Mouse (Mus musculus) neural tube, embryonic 13.5 days (tissue): ENCODE measurements around the gene Elmo2. TPM values are rescaled to one million over a fixed set of nuclear protein-coding genes. Genes with fewer than 3 reads are reported as not detected.

Source experiments
- polyA plus RNA-seq: library from polyadenylated mRNA; unstranded; fragments of >200 nt; fragmentation: Nextera tagmentation; extraction: Ambion mirVana; gene quantifications from 2 replicates; pipeline ENCODE4 v1.2.1, GENCODE M21; 2015

Gene Elmo2
- polyA plus RNA-seq, 1 experiment from 2014 or later, result 89.8 TPM

Other genes starting within 250 kb of the Elmo2 start
- gene 1700025C18Rik, start 235.7 kb downstream of the Elmo2 start, polyA plus RNA-seq, result not detected in 2 replicates
- 11.1 and 11.4 TPM in 2 replicates for gene Cdh22, start 91.6 kb downstream of the Elmo2 start, polyA plus RNA-seq
- 51.3 and 57.3 TPM in 2 replicates for gene Slc35c2, start 38.6 kb downstream of the Elmo2 start, polyA plus RNA-seq
- gene Zfp663, start 42.2 kb upstream of the Elmo2 start, polyA plus RNA-seq, result 6.9 and 7.5 TPM in 2 replicates
- gene Zfp334, start 61.8 kb upstream of the Elmo2 start, polyA plus RNA-seq, result 10.4 and 12.2 TPM in 2 replicates
- gene Ocstamp, start 73.9 kb upstream of the Elmo2 start, polyA plus RNA-seq, result 0.06 and 0.08 TPM in 2 replicates
- 1.0 and 1.2 TPM in 2 replicates for gene Slc13a3, start 146.8 kb upstream of the Elmo2 start, polyA plus RNA-seq
- 34.8 and 38.0 TPM in 2 replicates for gene Trp53rka, start 166.8 kb upstream of the Elmo2 start, polyA plus RNA-seq
- gene Slc2a10, start 177.3 kb upstream of the Elmo2 start, polyA plus RNA-seq, result 2.6 and 2.9 TPM in 2 replicates